Mouse (Mus musculus): ENCODE results near the gene Rrp12. TPM values are rescaled to one million over a fixed set of nuclear protein-coding genes. Genes with fewer than 3 reads are reported as not detected.

Rrp12 gene
- polyA plus RNA-seq, 1 experiment from 2014 or later: 16.8 TPM

- Histone ChIP-seq H3K4me1 (peaks cover 13% of the 10 kb centered on the region), H3K4me2 (no peak overlapping the region), H3K4me3 (no peak overlapping the region), H3K27me3 (no peaks in the 10 kb centered on the region; the same call in 1 of the 2 replicates), H3K9ac (no peak overlapping the region), H3K9me3 (no peaks in the 10 kb centered on the region), H3K27ac (no peak overlapping the region), H3K36me3 (no peaks in the 10 kb centered on the region)
- 10% methylated on average over 5 of the region's 5 CpGs for WGBS
- ATAC-seq (ENCODE audit: insufficient number of reproducible peaks, insufficient read depth, low FRiP score, low TSS enrichment, low read depth): no peak
Observed at GRCm38 (mm10) chr19:41821436-41821835, 74.5 kb downstream of the Rrp12 start.

GRCm38 (mm10) chr19:41818749-41819148, 77.2 kb downstream of the Rrp12 start:
- Histone ChIP-seq H3K27ac (no peak overlapping the region), H3K36me3 (no peaks in the 10 kb centered on the region), H3K4me1 (peaks cover 16% of the 10 kb centered on the region), H3K9me3 (no peaks in the 10 kb centered on the region), H3K4me2 (no peak overlapping the region), H3K27me3 (no peaks in the 10 kb centered on the region; the same call in 1 of the 2 replicates), H3K4me3 (no peak overlapping the region), H3K9ac (no peak overlapping the region)
- no peak for ATAC-seq (ENCODE audit: insufficient number of reproducible peaks, insufficient read depth, low FRiP score, low TSS enrichment, low read depth)
- WGBS: 83% methylated on average over 4 of the region's 4 CpGs

GRCm38 (mm10) chr19:41817325-41817724, 78.6 kb downstream of the Rrp12 start:
- Histone ChIP-seq H3K4me3 (no peak overlapping the region), H3K4me1 (peaks cover 16% of the 10 kb centered on the region), H3K4me2 (peak overlapping the region; percentile 32), H3K36me3 (no peaks in the 10 kb centered on the region), H3K27me3 (no peaks in the 10 kb centered on the region), H3K9ac (0 out of 2 replicates have a peak overlapping the region, but pooled peaks have one; percentile 17), H3K9me3 (no peaks in the 10 kb centered on the region), H3K27ac (peak overlapping the region; percentile 71)
- 0 out of 2 replicates have a peak, but pooled peaks have one; percentile 26 for ATAC-seq (ENCODE audit: insufficient number of reproducible peaks, insufficient read depth, low FRiP score, low TSS enrichment, low read depth)
- 29% methylated on average over 10 of the region's 10 CpGs for WGBS

- Histone ChIP-seq H3K9ac (no peak overlapping the region), H3K27me3 (no peaks in the 10 kb centered on the region), H3K27ac (peak overlapping the region; percentile 71), H3K4me2 (peak overlapping the region; percentile 32), H3K9me3 (no peaks in the 10 kb centered on the region), H3K4me1 (peaks cover 16% of the 10 kb centered on the region), H3K36me3 (no peaks in the 10 kb centered on the region), H3K4me3 (no peak overlapping the region)
- 28% methylated on average over 5 of the region's 5 CpGs for WGBS
- peak; percentile 81; the same call in 1 of the 2 replicates for ATAC-seq (ENCODE audit: insufficient number of reproducible peaks, insufficient read depth, low FRiP score, low TSS enrichment, low read depth)
Observed at GRCm38 (mm10) chr19:41816915-41817314, 79.1 kb downstream of the Rrp12 start.

DNA sequence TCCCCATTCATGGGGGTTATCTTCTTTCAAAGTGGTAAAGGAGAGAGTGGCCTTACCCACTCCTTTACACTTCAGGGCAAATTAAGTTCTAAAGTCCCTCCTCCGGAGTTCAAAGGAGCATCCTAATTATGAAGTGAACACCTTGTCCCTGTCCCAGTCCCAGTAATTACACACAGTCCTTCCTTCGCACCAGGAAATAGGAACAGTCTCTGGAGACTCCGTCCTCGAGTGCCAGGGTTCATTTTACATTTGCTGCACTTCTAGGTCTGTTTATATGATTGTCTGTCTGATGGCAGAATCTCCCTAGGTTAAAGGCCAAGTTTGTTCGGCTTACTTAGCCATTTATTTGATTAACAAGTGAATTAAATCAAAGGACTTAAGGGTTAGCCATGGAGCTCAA, 79.6 kb downstream of the Rrp12 start:
- Histone ChIP-seq H3K27me3 (no peaks in the 10 kb centered on the region), H3K36me3 (no peaks in the 10 kb centered on the region), H3K9me3 (no peaks in the 10 kb centered on the region), H3K27ac (peak overlapping the region; percentile 71), H3K4me1 (peaks cover 16% of the 10 kb centered on the region), H3K4me2 (peak overlapping the region; percentile 32; the same call in 1 of the 2 replicates), H3K9ac (no peak overlapping the region), H3K4me3 (no peak overlapping the region)
- no peak for ATAC-seq (ENCODE audit: insufficient number of reproducible peaks, insufficient read depth, low FRiP score, low TSS enrichment, low read depth)
- WGBS: 42% methylated on average over 5 of the region's 5 CpGs

DNA sequence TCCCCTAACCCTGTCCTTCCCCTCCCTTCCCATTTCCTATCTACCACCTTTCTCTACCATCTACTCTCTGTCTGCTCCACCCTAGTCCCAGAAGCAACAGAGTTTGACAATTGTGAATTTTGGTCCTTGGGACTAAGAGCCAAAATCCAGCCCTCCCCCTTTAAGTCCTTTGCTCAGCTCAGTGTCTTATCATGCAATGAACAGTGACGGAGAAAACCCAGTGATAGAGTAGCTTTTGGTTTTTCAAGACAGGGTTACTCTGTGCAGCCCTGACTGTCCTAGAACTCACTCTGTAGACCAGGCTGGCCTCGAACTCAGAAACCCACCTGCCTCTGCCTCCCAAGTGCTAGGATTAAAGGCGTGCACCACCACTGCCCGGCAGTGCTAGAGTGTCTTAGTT, 82.6 kb downstream of the Rrp12 start:
- Histone ChIP-seq H3K36me3 (no peaks in the 10 kb centered on the region), H3K27me3 (no peaks in the 10 kb centered on the region), H3K9ac (no peak overlapping the region), H3K4me2 (no peak overlapping the region), H3K4me1 (peaks cover 16% of the 10 kb centered on the region), H3K4me3 (no peak overlapping the region), H3K27ac (no peak overlapping the region), H3K9me3 (no peaks in the 10 kb centered on the region)
- no peak for ATAC-seq (ENCODE audit: insufficient number of reproducible peaks, insufficient read depth, low FRiP score, low TSS enrichment, low read depth)
- WGBS: 88% methylated on average over 4 of the region's 4 CpGs

Other genes with a start within 250 kb of the Rrp12 start
- gene Slit1, start 152.5 kb downstream of the Rrp12 start, polyA plus RNA-seq (2015; fragmentation: Nextera tagmentation; extraction: Ambion mirVana): 0.30 and 0.58 TPM in 2 replicates
- gene Arhgap19, start 94.1 kb downstream of the Rrp12 start, polyA plus RNA-seq (2015; fragmentation: Nextera tagmentation; extraction: Ambion mirVana): 22.2 and 23.2 TPM in 2 replicates
- 6.9 and 7.4 TPM in 2 replicates for gene Frat1, start 66.2 kb downstream of the Rrp12 start, polyA plus RNA-seq (2015; fragmentation: Nextera tagmentation; extraction: Ambion mirVana)
- 4.9 and 5.3 TPM in 2 replicates for gene Frat2, start 48.0 kb downstream of the Rrp12 start, polyA plus RNA-seq (2015; fragmentation: Nextera tagmentation; extraction: Ambion mirVana)
- gene Pgam1, start 15.8 kb upstream of the Rrp12 start, polyA plus RNA-seq (2015; fragmentation: Nextera tagmentation; extraction: Ambion mirVana): 539 and 631 TPM in 2 replicates
- gene Exosc1, start 37.2 kb upstream of the Rrp12 start, polyA plus RNA-seq (2015; fragmentation: Nextera tagmentation; extraction: Ambion mirVana): 88.2 and 90.2 TPM in 2 replicates
- 91.2 and 97.3 TPM in 2 replicates for gene Zdhhc16, start 37.3 kb upstream of the Rrp12 start, polyA plus RNA-seq (2015; fragmentation: Nextera tagmentation; extraction: Ambion mirVana)
- 41.2 and 41.7 TPM in 2 replicates for gene Mms19, start 85.0 kb upstream of the Rrp12 start, polyA plus RNA-seq (2015; fragmentation: Nextera tagmentation; extraction: Ambion mirVana)
- gene Ubtd1, start 85.6 kb upstream of the Rrp12 start, polyA plus RNA-seq (2015; fragmentation: Nextera tagmentation; extraction: Ambion mirVana): 23.0 and 23.5 TPM in 2 replicates
- gene Ankrd2, start 139.8 kb upstream of the Rrp12 start, polyA plus RNA-seq (2015; fragmentation: Nextera tagmentation; extraction: Ambion mirVana): 0.25 and 0.31 TPM in 2 replicates
- gene Hoga1, start 149.4 kb upstream of the Rrp12 start, polyA plus RNA-seq (2015; fragmentation: Nextera tagmentation; extraction: Ambion mirVana): 1.3 and 3.3 TPM in 2 replicates
- gene 4933411K16Rik, start 156.1 kb upstream of the Rrp12 start, polyA plus RNA-seq (2015; fragmentation: Nextera tagmentation; extraction: Ambion mirVana): not detected in 2 replicates
- gene Morn4, start 190.2 kb upstream of the Rrp12 start, polyA plus RNA-seq (2015; fragmentation: Nextera tagmentation; extraction: Ambion mirVana): 34.0 and 41.2 TPM in 2 replicates
- gene Pi4k2a, start 194.3 kb upstream of the Rrp12 start, polyA plus RNA-seq (2015; fragmentation: Nextera tagmentation; extraction: Ambion mirVana): 24.9 and 27.4 TPM in 2 replicates
- 29.8 and 35.5 TPM in 2 replicates for gene Avpi1, start 232.9 kb upstream of the Rrp12 start, polyA plus RNA-seq (2015; fragmentation: Nextera tagmentation; extraction: Ambion mirVana)

Measured in embryonic facial prominence, embryonic 13.5 days (tissue).